Mouse (Mus musculus): ENCODE measurements around the gene Snap23. TPM values are rescaled to one million over a fixed set of nuclear protein-coding genes. Genes with fewer than 3 reads are reported as not detected.
A peak's percentile ranks its signal among the peaks of the same experiment; 100 is the strongest.

The Snap23 gene
- total and polyA plus RNA-seq, 3 experiments: 12.1 to 65.4 (median 57.9) TPM

DNA sequence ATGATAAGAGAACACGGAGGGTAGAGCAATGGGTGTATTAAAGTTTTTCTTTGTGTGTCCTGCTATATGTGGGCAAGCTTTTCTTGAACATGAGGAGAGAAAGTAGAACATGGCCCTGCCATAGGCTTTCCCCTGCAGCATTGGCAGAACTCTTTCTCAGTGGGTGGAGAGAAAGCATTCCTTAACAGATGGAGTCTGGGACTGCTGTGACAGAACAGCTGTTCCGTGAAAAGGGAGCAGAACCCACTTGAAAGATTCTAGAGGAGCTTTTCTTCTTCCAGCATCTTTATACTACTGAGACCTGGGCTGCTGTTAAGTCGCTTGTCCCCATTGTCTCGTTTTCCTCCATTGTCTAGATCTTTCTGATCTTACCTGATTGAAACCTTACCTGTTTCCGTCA, 22.3 kb downstream of the Snap23 start:
- Histone ChIP-seq H3K4me1 (ENCODE audit: control insufficient read depth, insufficient read depth, low read length) (no peaks in the 10 kb centered on the region), H3K9ac (ENCODE audit: low read depth, low read length) (no peak overlapping the region), H3K36me3 (ENCODE audit: control insufficient read depth, insufficient read depth, low read length) (peaks cover 2% of the 10 kb centered on the region; the same call in 1 of the 2 replicates), H3K27me3 (ENCODE audit: control insufficient read depth, insufficient read depth, low read length) (no peaks in the 10 kb centered on the region), H3K27ac (no peak overlapping the region), H3K79me2 (replicated peaks; ENCODE audit: control insufficient read depth, insufficient read depth, low read length) (no peaks in the 10 kb centered on the region), H3K4me3 (no peak overlapping the region)
- no peak for TF ChIP-seq EP300 (IDR thresholded peaks at IDR 0.05; ENCODE audit: insufficient read depth, low read depth, low read length)
- TF ChIP-seq CTCF (IDR thresholded peaks at IDR 0.05): no peak
- TF ChIP-seq POLR2A (IDR thresholded peaks at IDR 0.05; ENCODE audit: insufficient read depth, low read depth, low read length): no peak
- 80% methylated on average over 5 of the region's 5 CpGs for WGBS
- intact Hi-C loops (cut with DNase I): no loop called here
- DNase-seq: no peak

DNA sequence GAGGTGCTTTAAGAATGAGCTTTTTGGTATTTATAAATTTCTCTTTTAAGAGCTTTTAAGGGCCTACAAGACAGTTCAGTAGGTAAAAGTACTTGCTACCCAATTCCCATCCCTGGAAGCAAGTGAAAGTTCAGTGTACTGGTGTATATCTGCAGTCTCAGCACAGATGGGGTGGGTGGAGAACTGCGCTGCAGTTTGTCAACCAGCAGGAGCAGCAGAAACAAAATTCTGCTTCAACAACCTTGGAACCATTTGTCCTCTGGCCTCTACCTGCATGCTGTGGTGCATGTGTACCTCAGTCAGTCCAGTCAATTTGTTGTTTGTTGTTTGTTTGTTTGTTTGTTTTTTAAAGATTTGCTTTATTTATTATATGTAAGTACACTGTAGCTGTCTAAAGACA, 24.8 kb downstream of the Snap23 start:
- no peak for DNase-seq
- intact Hi-C loops (cut with DNase I): no loop called here
- no peaks in the 10 kb centered on the region for H3K27me3 ChIP-seq (ENCODE audit: control insufficient read depth, insufficient read depth, low read length)
- no peak overlapping the region for H3K4me3 ChIP-seq
- no peaks in the 10 kb centered on the region for H3K4me1 ChIP-seq (ENCODE audit: control insufficient read depth, insufficient read depth, low read length)
- no peaks in the 10 kb centered on the region for H3K79me2 ChIP-seq (replicated peaks; ENCODE audit: control insufficient read depth, insufficient read depth, low read length)
- H3K36me3 ChIP-seq (ENCODE audit: control insufficient read depth, insufficient read depth, low read length): peaks cover 5% of the 10 kb centered on the region
- no peak for TF ChIP-seq POLR2A (IDR thresholded peaks at IDR 0.05; ENCODE audit: insufficient read depth, low read depth, low read length)
- TF ChIP-seq CTCF (IDR thresholded peaks at IDR 0.05): no peak; the same call in 1 of the 2 replicates
- no peak for TF ChIP-seq EP300 (IDR thresholded peaks at IDR 0.05; ENCODE audit: insufficient read depth, low read depth, low read length)
- H3K27ac ChIP-seq: no peak overlapping the region
- 93% methylated on average over 1 of the region's 1 CpGs for WGBS
- no peak overlapping the region for H3K9ac ChIP-seq (ENCODE audit: low read depth, low read length)

DNA sequence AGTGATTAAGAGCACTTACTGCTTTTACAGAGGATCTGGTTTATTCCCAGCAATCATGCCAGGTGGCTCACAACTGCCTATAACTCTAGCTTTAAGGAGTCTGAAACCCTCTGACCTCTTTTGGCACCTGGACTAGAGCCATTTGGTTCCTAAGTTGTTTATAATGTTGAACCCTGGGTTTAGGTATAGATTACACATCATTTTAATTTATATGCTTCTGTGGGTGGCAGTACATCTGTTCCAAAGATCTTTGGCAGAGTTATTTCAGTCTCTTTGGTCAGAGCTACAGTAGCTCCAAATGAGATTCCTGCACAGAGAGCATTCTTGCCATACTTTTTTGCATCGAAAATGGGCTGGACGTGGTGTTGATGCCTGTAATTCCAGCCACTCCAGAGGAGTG, 30.3 kb downstream of the Snap23 start:
- TF ChIP-seq CTCF (IDR thresholded peaks at IDR 0.05) (no peak), POLR2A (IDR thresholded peaks at IDR 0.05; ENCODE audit: insufficient read depth, low read depth, low read length) (no peak), EP300 (IDR thresholded peaks at IDR 0.05; ENCODE audit: insufficient read depth, low read depth, low read length) (no peak)
- no peaks in the 10 kb centered on the region for H3K27me3 ChIP-seq (ENCODE audit: control insufficient read depth, insufficient read depth, low read length)
- DNase-seq: no peak
- 90% methylated on average over 2 of the region's 2 CpGs for WGBS
- no peaks in the 10 kb centered on the region for H3K79me2 ChIP-seq (replicated peaks; ENCODE audit: control insufficient read depth, insufficient read depth, low read length)
- H3K36me3 ChIP-seq (ENCODE audit: control insufficient read depth, insufficient read depth, low read length): peaks cover 5% of the 10 kb centered on the region
- H3K27ac ChIP-seq: no peak overlapping the region
- no peak overlapping the region for H3K4me3 ChIP-seq
- intact Hi-C loops (cut with DNase I): no loop called here
- H3K9ac ChIP-seq (ENCODE audit: low read depth, low read length): no peak overlapping the region
- H3K4me1 ChIP-seq (ENCODE audit: control insufficient read depth, insufficient read depth, low read length): no peaks in the 10 kb centered on the region

DNA sequence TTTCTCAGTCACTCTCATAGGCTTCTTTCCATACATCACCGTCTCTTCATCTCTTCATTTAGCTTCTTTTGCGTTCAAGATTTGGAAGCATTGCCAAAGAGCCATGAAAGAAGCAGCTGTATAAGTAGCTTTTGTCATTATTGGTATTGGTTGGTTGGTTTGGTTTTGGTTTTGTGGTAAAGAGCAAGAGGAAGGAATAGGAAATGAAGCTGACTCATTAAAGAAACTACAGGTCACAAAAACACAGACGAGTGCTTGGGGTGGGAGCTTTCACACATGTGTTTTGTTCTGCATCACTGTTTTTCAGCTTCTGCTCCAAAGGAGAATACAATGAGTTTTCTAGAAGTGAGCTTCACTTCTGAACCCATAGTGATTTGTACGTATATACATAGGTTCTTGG, 32.0 kb downstream of the Snap23 start:
- intact Hi-C loops (cut with DNase I): no loop called here
- no peak overlapping the region for H3K27ac ChIP-seq
- TF ChIP-seq POLR2A (IDR thresholded peaks at IDR 0.05; ENCODE audit: insufficient read depth, low read depth, low read length) (no peak), CTCF (IDR thresholded peaks at IDR 0.05) (no peak), EP300 (IDR thresholded peaks at IDR 0.05; ENCODE audit: insufficient read depth, low read depth, low read length) (no peak)
- no peaks in the 10 kb centered on the region for H3K79me2 ChIP-seq (replicated peaks; ENCODE audit: control insufficient read depth, insufficient read depth, low read length)
- no peaks in the 10 kb centered on the region for H3K27me3 ChIP-seq (ENCODE audit: control insufficient read depth, insufficient read depth, low read length)
- H3K9ac ChIP-seq (ENCODE audit: low read depth, low read length): no peak overlapping the region
- 86% methylated on average over 4 of the region's 4 CpGs for WGBS
- no peaks in the 10 kb centered on the region for H3K4me1 ChIP-seq (ENCODE audit: control insufficient read depth, insufficient read depth, low read length)
- no peak overlapping the region for H3K4me3 ChIP-seq
- no peak for DNase-seq
- H3K36me3 ChIP-seq (ENCODE audit: control insufficient read depth, insufficient read depth, low read length): peaks cover 5% of the 10 kb centered on the region

DNA sequence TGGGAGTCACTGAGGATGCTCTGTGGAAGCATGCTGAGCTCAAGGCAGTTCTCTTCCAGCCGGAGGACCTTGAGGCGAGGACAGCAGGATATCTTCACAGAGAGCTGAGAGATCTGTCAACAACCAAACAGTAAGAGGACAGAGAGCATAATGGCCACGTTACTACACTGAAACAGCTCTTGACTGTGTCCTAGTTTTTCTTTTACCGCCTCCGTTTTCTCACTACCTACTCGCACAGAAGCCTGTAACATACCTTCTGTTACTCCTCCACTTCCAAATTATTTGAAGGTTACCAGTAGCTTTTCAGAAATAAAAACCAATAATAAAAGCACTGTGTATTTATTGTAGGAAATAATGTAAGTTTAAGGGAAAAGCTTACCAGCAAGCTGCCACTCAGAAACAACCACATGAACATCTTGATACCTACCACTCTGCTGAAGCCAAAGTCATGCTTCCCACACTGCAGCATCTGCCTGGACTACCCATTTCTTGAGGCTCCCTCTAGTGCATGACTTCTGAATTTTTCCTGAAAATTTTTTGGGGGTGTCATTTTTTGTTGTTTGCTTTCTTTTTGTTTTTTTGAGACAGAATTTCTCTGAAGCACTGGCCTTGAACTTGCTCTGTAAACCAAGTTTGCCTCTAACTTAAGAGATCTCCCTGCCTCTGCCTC, 38.7 kb downstream of the Snap23 start:
- H3K9ac ChIP-seq (ENCODE audit: low read depth, low read length): no peak overlapping the region
- H3K27me3 ChIP-seq (ENCODE audit: control insufficient read depth, insufficient read depth, low read length): no peaks in the 10 kb centered on the region
- H3K27ac ChIP-seq: no peak overlapping the region
- H3K4me3 ChIP-seq: no peak overlapping the region
- 79% methylated on average over 6 of the region's 6 CpGs for WGBS
- no peaks in the 10 kb centered on the region for H3K36me3 ChIP-seq (ENCODE audit: control insufficient read depth, insufficient read depth, low read length)
- intact Hi-C loops (cut with DNase I): loop anchor here (5.0 kb wide), 1 partner anchor 124 kb away; no protein-coding TSS in a partner anchor
- no peaks in the 10 kb centered on the region for H3K4me1 ChIP-seq (ENCODE audit: control insufficient read depth, insufficient read depth, low read length)
- no peaks in the 10 kb centered on the region for H3K79me2 ChIP-seq (replicated peaks; ENCODE audit: control insufficient read depth, insufficient read depth, low read length)
- DNase-seq: no peak
- TF ChIP-seq CTCF (IDR thresholded peaks at IDR 0.05) (peak; percentile 68), EP300 (IDR thresholded peaks at IDR 0.05; ENCODE audit: insufficient read depth, low read depth, low read length) (no peak)

DNA sequence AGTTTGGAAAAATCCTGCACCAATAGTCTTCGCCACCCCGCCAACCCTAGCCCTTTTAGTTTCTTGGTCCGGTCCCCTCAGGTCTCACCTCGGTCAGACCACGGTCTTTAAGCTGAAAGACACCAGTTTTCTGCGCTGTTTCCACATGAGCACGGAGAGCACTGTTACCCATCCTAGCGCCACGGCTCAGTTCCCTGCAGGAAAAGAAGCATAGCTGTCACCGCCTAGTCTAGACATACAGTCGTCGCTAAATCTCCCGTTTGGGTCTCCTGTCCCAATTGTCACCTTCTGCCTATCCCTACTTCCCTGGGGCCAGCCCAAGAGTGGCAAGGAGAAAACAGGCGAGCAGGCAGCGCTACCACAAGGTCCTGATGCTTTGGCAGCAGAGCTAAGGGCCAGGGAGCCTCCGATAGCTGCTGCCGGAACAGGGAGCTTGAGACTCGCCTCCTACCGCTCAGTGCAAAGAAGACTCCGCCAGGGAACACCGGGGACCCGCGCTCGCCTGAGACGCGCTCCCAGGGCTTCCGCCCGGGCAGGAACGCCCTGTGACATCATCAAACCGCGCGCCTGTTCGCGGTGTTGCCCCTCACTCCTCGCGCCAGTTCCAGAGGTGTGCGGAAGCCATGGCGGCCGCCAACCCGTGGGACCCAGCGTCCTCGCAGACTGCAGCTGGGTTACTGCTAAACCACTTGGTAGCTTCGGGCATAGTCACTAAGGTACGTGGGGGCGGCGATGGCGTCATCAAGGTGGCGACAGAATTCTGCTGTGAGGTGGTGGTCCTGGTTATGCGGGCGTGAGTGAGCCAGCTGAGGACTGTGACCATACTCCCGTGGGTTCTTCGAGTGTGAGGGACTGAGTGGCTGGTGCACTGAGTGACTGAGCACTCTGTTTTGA, 41.6 kb downstream of the Snap23 start, which contains the start of the genes Haus2 and Lrrc57:
Haus2 (plus strand) TSS at position 554 of the 894 bp plus-strand sequence.
Lrrc57 (minus strand) TSS at position 691 of the 894 bp plus-strand sequence.
- DNase-seq: peak; percentile 92 to 94
- Histone ChIP-seq H3K36me3 (ENCODE audit: control insufficient read depth, insufficient read depth, low read length) (no peaks in the 10 kb centered on the region), H3K4me3 (peak within 1 kb of the TSS; percentile 76), H3K9ac (ENCODE audit: low read depth, low read length) (peak within 1 kb of the TSS; percentile 76), H3K27ac (peak within 1 kb of the TSS; percentile 95), H3K27me3 (ENCODE audit: control insufficient read depth, insufficient read depth, low read length) (no peaks in the 10 kb centered on the region), H3K79me2 (replicated peaks; ENCODE audit: control insufficient read depth, insufficient read depth, low read length) (no peaks in the 10 kb centered on the region), H3K4me1 (ENCODE audit: control insufficient read depth, insufficient read depth, low read length) (no peaks in the 10 kb centered on the region)
- WGBS: under 1% methylated on average over 52 of the region's 52 CpGs
- 0 out of 2 replicates have a peak, but pooled peaks have one; percentile 73 for TF ChIP-seq EP300 (IDR thresholded peaks at IDR 0.05; ENCODE audit: insufficient read depth, low read depth, low read length)
- peak; percentile 56 for TF ChIP-seq CTCF (IDR thresholded peaks at IDR 0.05)
- peak; percentile 90 for TF ChIP-seq POLR2A (IDR thresholded peaks at IDR 0.05; ENCODE audit: insufficient read depth, low read depth, low read length)
- intact Hi-C loops (cut with DNase I): loop anchor here (1.0 to 5.0 kb wide), 4 partner anchors 17 to 127 kb away; partner anchors contain the start of gene Zfp106

All from heart, adult 2 months (tissue).